Mouse (Mus musculus) embryonic facial prominence, embryonic 11.5 days (tissue): ENCODE data around the gene Esd. TPM values are rescaled to one million over a fixed set of nuclear protein-coding genes. Genes with fewer than 3 reads are reported as not detected.

ENCODE experiments used
- ATAC-seq: fragments of 200-750 bp; cut with Nextera tagmentation; replicated peaks from 2 replicates; pipeline ENCODE4 v1.8.0; 2017; ENCODE audit warnings: low read depth; ENCODE audit not compliant: insufficient number of reproducible peaks, low FRiP score, low TSS enrichment
- DNase-seq: peaks from one replicate; pipeline ENCODE4 v3.0.0-alpha.2; 2015; ENCODE audit warnings: low spot score
- H3K27ac ChIP-seq: fragments of 300-500 bp; sonication (generic); replicated peaks from 2 replicates; pipeline ENCODE4 v1.5.1; 2014; ENCODE audit warnings: mild to moderate bottlenecking, low read depth, low read length, control low read depth
- H3K27me3 ChIP-seq: fragments of 300-500 bp; sonication (generic); 2 replicates; pipeline ENCODE4 v1.6.1; 2014; ENCODE audit warnings: mild to moderate bottlenecking, low read length, moderate library complexity, mixed read lengths; ENCODE audit not compliant: control insufficient read depth, insufficient read depth
- H3K36me3 ChIP-seq: fragments of 300-500 bp; sonication (generic); replicated peaks from 2 replicates; pipeline ENCODE4 v1.6.1; 2014; ENCODE audit warnings: low read depth, mild to moderate bottlenecking, low read length, moderate library complexity, mixed read lengths; ENCODE audit not compliant: control insufficient read depth, insufficient read depth
- H3K4me1 ChIP-seq: fragments of 300-500 bp; sonication (generic); 2 replicates; pipeline ENCODE4 v1.6.1; 2014; ENCODE audit warnings: low read length, mixed read lengths; ENCODE audit not compliant: control insufficient read depth, insufficient read depth
- H3K4me2 ChIP-seq: fragments of 300-500 bp; sonication (generic); 2 replicates; pipeline ENCODE4 v1.6.1; 2014; ENCODE audit warnings: low read depth, mild to moderate bottlenecking, control low read depth, low read length, moderate library complexity
- H3K4me3 ChIP-seq: fragments of 300-500 bp; sonication (generic); 2 replicates; pipeline ENCODE4 v1.5.1; 2014; ENCODE audit warnings: low read depth, low read length, control low read depth
- H3K9ac ChIP-seq: fragments of 300-500 bp; sonication (generic); replicated peaks from 2 replicates; pipeline ENCODE4 v1.6.1; 2014; ENCODE audit warnings: mild to moderate bottlenecking, control low read depth, low read length
- H3K9me3 ChIP-seq: fragments of 300-500 bp; sonication (generic); replicated peaks from 2 replicates; pipeline ENCODE4 v1.6.1; 2016; ENCODE audit warnings: mild to moderate bottlenecking, low read length, inconsistent platforms, mixed read lengths; ENCODE audit not compliant: control insufficient read depth
- WGBS: fragments of 180-500 bp; shearing (Covaris S2); extraction: QIAGEN DNeasy Blood & Tissue Kit; methylation state at CpG from one replicate; pipeline ENCODE4 v1.1.7; 2014; 5-methylcytosine and 5-hydroxymethylcytosine counted together
- polyA plus RNA-seq: library from polyadenylated mRNA; unstranded; fragments of >200 nt; fragmentation: Nextera tagmentation; extraction: Ambion mirVana; gene quantifications from 2 replicates; pipeline ENCODE4 v1.2.1, GENCODE M21; 2014

Esd gene
- polyA plus RNA-seq, 1 experiment from 2014 or later = 412 TPM

DNA sequence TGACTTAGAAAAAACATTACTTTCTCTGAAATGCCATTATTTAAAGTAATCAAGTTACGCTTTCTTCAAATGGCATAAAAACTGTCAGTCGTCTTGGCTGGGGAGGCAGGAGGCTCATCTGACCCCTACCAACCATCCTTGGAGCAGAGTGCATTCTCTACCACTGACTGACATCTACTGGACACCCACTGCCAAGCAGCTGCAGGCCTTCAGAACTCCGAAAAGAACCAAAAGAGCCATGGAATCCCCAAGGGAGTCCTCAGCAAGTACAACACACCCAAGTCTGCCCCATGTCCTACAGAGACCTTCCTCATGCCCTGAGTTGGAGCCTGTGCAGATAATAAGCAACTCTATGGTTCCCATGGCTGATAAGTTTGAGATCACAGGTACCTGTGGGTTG lies 8.6 kb upstream of the Esd start:
- H3K4me2 ChIP-seq = no peak overlapping the region
- WGBS = 73% methylated on average over 3 of the region's 3 CpGs
- H3K9me3 ChIP-seq = no peaks in the 10 kb centered on the region
- no peak overlapping the region for H3K27ac ChIP-seq
- no peaks in the 10 kb centered on the region for H3K27me3 ChIP-seq
- no peaks in the 10 kb centered on the region for H3K36me3 ChIP-seq
- no peak overlapping the region for H3K4me3 ChIP-seq
- no peak overlapping the region for H3K9ac ChIP-seq
- DNase-seq (no peak), ATAC-seq (no peak)
- H3K4me1 ChIP-seq = no peaks in the 10 kb centered on the region

DNA sequence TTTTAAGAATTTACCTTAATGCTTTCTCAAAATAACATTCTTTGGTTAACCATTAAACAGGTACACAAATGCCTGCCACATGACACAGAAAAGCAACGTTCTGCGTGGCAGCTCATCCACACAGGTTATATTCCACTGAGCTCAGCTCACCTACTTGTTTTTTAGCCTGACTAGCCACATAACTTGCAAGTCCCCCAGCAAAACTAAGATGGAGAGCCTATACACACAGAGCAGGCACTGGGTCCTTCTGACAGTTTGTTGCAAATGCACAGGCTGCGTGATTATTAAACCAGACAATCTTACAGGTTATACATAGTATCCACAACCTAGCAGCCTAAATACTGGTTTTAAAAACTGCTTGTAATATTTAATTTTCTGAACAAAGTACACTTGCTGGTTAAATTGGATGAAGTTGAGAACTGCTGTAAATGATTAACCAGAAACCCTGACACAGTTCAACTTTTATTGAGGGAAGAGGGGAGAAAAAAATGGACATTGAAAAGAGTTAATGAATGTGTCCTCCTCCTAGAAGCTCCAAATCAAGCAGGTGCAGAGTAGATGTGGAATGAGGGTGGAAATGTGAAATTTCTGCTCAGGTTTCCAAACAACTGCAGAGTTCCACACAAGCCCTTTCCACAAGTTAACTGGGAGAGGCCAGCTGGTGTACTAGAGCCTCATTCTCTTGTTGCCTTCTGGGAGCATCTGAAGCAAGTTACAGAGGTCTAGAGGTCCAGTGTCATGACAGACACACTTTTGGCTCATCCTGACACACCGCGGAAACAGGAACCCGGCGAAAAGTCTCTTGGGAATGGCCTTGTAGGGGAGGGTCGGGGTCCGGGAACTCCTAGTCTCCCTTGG lies 647 bp upstream of the Esd start:
- Histone ChIP-seq H3K9me3 (no peaks in the 10 kb centered on the region), H3K27me3 (no peaks in the 10 kb centered on the region), H3K36me3 (no peaks in the 10 kb centered on the region), H3K4me1 (no peaks in the 10 kb centered on the region), H3K4me2 (peak overlapping the region; percentile 81), H3K27ac (no peak overlapping the region), H3K9ac (no peak overlapping the region), H3K4me3 (peak overlapping the region; percentile 82)
- DNase-seq = no peak
- WGBS = 29% methylated on average over 9 of the region's 9 CpGs
- no peak for ATAC-seq

DNA sequence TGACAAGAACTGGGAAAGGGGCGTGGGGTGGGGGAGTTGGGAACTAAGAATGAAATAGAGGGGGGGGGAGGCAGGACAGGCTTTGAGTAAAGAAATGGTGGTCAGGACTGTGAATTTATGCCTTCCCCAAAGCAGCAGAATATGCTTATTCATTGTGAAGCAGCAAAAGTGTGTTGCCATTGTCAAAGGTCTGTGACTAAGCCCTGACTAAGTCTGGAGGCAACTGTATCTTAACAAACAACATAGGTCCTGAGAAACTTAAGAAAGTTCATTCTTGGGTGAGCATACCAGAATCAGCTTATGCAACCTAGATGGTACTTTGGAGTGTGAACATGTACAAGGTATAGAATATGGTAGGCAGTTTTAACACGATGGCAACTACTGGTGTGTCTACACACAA lies 1.3 kb downstream of the Esd start:
- Histone ChIP-seq H3K9ac (no peak overlapping the region), H3K27ac (no peak overlapping the region), H3K4me3 (no peak overlapping the region), H3K4me2 (no peak overlapping the region), H3K36me3 (no peaks in the 10 kb centered on the region), H3K27me3 (no peaks in the 10 kb centered on the region), H3K9me3 (no peaks in the 10 kb centered on the region), H3K4me1 (no peaks in the 10 kb centered on the region)
- WGBS = 72% methylated on average over 2 of the region's 2 CpGs
- DNase-seq = no peak
- no peak for ATAC-seq

DNA sequence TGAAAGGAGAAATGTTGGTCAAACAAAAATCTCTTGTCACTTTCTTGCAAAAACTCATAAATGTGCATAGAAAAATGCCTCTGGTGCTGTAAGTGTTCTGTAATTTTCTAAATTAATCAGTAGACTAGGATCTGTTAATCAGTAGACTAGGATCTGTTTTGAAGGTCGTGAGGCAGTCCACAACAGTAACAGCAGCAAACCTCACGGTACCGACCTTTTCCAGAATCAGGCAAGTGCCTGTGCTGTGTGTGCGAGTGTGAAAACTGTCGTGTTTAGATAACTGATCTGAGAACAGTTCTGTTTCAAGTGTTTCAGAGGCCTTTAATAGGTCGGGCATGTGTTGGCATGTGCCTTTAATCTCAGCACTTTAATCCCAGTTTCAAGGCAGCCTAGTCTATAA lies 3.4 kb downstream of the Esd start:
- no peaks in the 10 kb centered on the region for H3K9me3 ChIP-seq
- H3K36me3 ChIP-seq = no peaks in the 10 kb centered on the region; the same call in 1 of the 2 replicates
- no peaks in the 10 kb centered on the region for H3K27me3 ChIP-seq
- no peak overlapping the region for H3K27ac ChIP-seq
- H3K4me3 ChIP-seq = no peak overlapping the region
- no peaks in the 10 kb centered on the region for H3K4me1 ChIP-seq
- no peak overlapping the region for H3K4me2 ChIP-seq
- WGBS = 87% methylated on average over 6 of the region's 6 CpGs
- DNase-seq = no peak
- ATAC-seq = no peak
- no peak overlapping the region for H3K9ac ChIP-seq

DNA sequence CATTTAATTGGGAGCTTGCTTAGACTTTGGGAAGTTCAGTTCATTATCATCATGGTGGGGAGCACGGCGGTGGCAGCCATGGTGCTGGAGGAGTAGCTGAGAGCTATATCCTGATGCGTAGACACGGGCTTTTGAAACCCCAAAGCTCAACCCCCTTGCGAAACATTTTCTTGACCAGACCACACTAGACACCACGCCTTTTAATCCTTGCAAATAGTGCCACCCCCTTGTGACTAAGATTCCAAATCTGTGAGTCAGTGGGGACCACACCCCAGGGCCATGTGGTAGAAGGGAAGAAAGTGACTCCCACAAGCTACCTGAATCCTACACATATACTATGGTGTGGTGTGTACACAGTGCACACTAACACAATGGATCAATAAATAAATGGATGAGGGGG lies 4.8 kb downstream of the Esd start:
- H3K36me3 ChIP-seq = peaks cover 4% of the 10 kb centered on the region
- no peak for DNase-seq
- WGBS = 97% methylated on average over 6 of the region's 6 CpGs

DNA sequence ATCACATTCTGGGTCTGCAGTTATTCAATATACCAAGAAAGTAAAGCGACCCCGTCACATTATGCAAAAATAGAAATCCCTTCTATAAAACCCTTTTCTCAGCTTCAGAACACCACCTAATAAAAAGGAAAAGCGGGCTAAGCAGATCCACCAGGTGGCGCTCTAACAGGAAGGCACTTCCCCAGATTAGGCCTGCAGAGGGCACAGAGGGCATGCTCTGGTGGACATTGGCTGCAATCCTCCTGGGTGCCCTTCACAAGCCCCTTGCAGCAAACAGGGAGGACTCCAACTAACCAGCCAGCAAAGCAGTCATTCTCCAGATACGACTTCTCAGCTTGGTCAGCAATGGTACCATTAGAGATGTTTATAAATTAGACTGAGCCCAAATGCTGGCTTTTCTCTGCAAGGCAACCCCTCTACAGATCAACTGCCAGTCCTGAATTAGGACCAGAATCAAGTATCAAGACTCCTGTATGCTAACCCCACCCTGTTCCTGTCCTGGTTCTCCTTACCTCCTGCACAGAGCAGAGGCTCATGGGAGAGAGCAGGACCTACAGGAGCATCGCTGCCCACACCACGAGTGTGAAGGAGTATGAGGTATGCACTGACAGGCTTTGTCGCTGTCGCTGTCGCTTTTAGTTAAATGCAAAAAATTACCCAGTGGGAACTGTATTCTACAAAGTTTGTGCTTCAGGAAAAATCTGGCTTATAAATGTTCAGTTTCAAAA lies 32.3 kb downstream of the Esd start:
- DNase-seq (peak; percentile 79), ATAC-seq (no peak)
- no peak overlapping the region for H3K4me2 ChIP-seq
- no peak overlapping the region for H3K27ac ChIP-seq
- no peak overlapping the region for H3K4me3 ChIP-seq
- no peaks in the 10 kb centered on the region for H3K27me3 ChIP-seq
- H3K9ac ChIP-seq = no peak overlapping the region
- H3K4me1 ChIP-seq = no peaks in the 10 kb centered on the region
- 55% methylated on average over 10 of the region's 10 CpGs for WGBS
- H3K36me3 ChIP-seq = no peaks in the 10 kb centered on the region
- no peaks in the 10 kb centered on the region for H3K9me3 ChIP-seq

More for the DNA sequence above, 4.8 kb downstream of the Esd start:
- no peak for ATAC-seq
- Histone ChIP-seq H3K4me3 (no peak overlapping the region), H3K4me1 (no peaks in the 10 kb centered on the region), H3K27ac (no peak overlapping the region), H3K27me3 (no peaks in the 10 kb centered on the region), H3K9ac (no peak overlapping the region), H3K4me2 (no peak overlapping the region), H3K9me3 (no peaks in the 10 kb centered on the region)

DNA sequence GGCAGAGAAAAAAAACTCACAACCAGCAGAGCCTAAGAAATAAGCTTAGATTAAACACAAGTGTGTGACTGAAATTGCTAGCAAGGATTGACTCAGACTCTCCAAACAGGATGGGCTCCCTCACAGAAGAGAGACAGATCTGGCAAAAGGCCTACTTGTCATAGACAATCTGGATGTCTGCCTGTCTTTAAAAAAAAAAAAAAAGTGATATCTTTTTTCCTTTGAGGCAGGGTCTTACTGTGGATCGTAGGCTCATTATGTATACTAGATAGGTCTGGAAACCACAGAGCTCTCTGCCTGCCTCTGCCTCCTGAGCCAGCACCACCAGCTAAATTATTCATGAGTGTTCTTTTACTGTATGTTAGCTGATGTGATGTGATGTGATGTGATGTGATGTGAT lies 35.8 kb downstream of the Esd start:
- Histone ChIP-seq H3K9ac (no peak overlapping the region), H3K27me3 (no peaks in the 10 kb centered on the region), H3K4me3 (no peak overlapping the region), H3K36me3 (no peaks in the 10 kb centered on the region; the same call in 1 of the 2 replicates), H3K4me1 (no peaks in the 10 kb centered on the region), H3K27ac (no peak overlapping the region), H3K4me2 (no peak overlapping the region), H3K9me3 (no peaks in the 10 kb centered on the region)
- 87% methylated on average over 1 of the region's 1 CpGs for WGBS
- ATAC-seq (no peak), DNase-seq (no peak)

DNA sequence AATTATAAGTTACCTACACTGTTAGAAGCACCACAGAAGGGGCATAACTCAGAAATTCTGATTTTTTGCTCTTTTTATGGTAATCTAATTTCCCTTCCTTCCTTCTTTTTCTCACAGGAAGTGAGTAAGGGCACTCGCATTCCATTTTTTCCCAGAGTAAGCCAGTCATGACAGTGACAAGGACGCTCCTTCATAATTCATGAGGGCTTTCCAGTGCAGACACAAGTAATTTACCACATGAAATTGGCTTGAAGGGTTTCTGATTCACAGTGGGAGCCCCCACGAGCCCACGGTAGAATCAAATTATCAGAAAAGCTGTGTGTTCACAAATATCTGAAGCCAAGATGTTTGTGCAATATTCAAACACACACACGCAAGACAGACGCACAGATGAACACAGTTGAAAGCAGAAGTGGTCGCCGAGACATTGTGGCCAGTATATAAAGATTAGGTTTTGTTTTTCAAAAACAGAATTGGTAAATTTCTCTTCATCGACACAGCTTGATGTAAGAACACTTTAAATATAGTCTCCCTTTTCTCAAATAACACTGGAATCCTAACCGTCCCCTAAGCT lies 42.0 kb downstream of the Esd start:
- 79% methylated on average over 10 of the region's 10 CpGs for WGBS
- no peaks in the 10 kb centered on the region for H3K27me3 ChIP-seq
- H3K9me3 ChIP-seq = no peaks in the 10 kb centered on the region
- H3K4me3 ChIP-seq = no peak overlapping the region
- H3K4me1 ChIP-seq = no peaks in the 10 kb centered on the region
- H3K9ac ChIP-seq = no peak overlapping the region
- H3K4me2 ChIP-seq = no peak overlapping the region
- DNase-seq = no peak
- no peak for ATAC-seq
- H3K27ac ChIP-seq = no peak overlapping the region
- H3K36me3 ChIP-seq = no peaks in the 10 kb centered on the region; the same call in 1 of the 2 replicates
